Mouse (Mus musculus) cortical plate, adult 2 months (tissue): Measurements from ENCODE around the gene Kdm4a.

Experiments
- CTCF ChIP-seq: fragments of 200-500 bp; IDR thresholded peaks from 2 replicates; pipeline ENCODE4 v1.5.1; 2011; ENCODE audit warnings: mild to moderate bottlenecking, control low read depth, low read length; ENCODE audit not compliant: insufficient read depth; ENCODE audit errors: extremely low read depth
- POLR2A ChIP-seq: fragments of 200-500 bp; IDR thresholded peaks from 2 replicates; pipeline ENCODE4 v1.6.1; 2011; ENCODE audit warnings: mild to moderate bottlenecking, low read length, control low read depth; ENCODE audit not compliant: insufficient read depth; ENCODE audit errors: extremely low read depth

GRCm38 (mm10) chr4:118149055-118149576 lies 30.7 kb downstream of the Kdm4a start:
- no peak for TF ChIP-seq CTCF
- no peak for TF ChIP-seq POLR2A
